Mouse (Mus musculus) retina, postnatal 1 day (tissue): Measurements from ENCODE around the gene Ttc29.
A peak's percentile ranks its signal among the peaks of the same experiment; 100 is the strongest.

ENCODE experiments used
- DNase-seq: peaks from one replicate; pipeline ENCODE4 v3.0.0-alpha.2; 2012

Gene Ttc29

GRCm38 (mm10) chr8:78284805-78285204 is 71.7 kb downstream of the Ttc29 start:
- DNase-seq = no peak

GRCm38 (mm10) chr8:78285366-78285765 is 72.3 kb downstream of the Ttc29 start:
- no peak for DNase-seq

- no peak for DNase-seq
These were observed 76.4 kb downstream of the Ttc29 start for GRCm38 (mm10) chr8:78289374-78289971.

- DNase-seq = no peak
These were observed 77.2 kb downstream of the Ttc29 start for GRCm38 (mm10) chr8:78290274-78290673.

- no peak for DNase-seq
These were observed 82.4 kb downstream of the Ttc29 start for GRCm38 (mm10) chr8:78295494-78295893.

- DNase-seq = no peak
These were observed 90.5 kb downstream of the Ttc29 start for GRCm38 (mm10) chr8:78303579-78303978.

- DNase-seq = peak; percentile 70
These were observed 93.5 kb downstream of the Ttc29 start for GRCm38 (mm10) chr8:78306604-78307003.

- DNase-seq = no peak
These were observed 94.0 kb downstream of the Ttc29 start for GRCm38 (mm10) chr8:78307131-78307530.

GRCm38 (mm10) chr8:78309539-78309938 is 96.4 kb downstream of the Ttc29 start:
- DNase-seq = peak; percentile 75

GRCm38 (mm10) chr8:78315576-78315975 is 102.5 kb downstream of the Ttc29 start:
- peak; percentile 22 for DNase-seq

- no peak for DNase-seq
These were observed 104.6 kb downstream of the Ttc29 start for GRCm38 (mm10) chr8:78317666-78318065.

- DNase-seq = no peak
These were observed 110.3 kb downstream of the Ttc29 start for GRCm38 (mm10) chr8:78323391-78323790.

GRCm38 (mm10) chr8:78340689-78341529 is 127.8 kb downstream of the Ttc29 start:
- DNase-seq = no peak

- peak; percentile 53 for DNase-seq
These were observed 129.1 kb downstream of the Ttc29 start for GRCm38 (mm10) chr8:78342151-78342550.

GRCm38 (mm10) chr8:78344006-78344405 is 130.9 kb downstream of the Ttc29 start:
- no peak for DNase-seq

GRCm38 (mm10) chr8:78345705-78346104 is 132.6 kb downstream of the Ttc29 start:
- no peak for DNase-seq

GRCm38 (mm10) chr8:78346131-78346621 is 133.1 kb downstream of the Ttc29 start:
- peak; percentile 91 for DNase-seq

- peak; percentile 34 for DNase-seq
These were observed 140.8 kb downstream of the Ttc29 start for GRCm38 (mm10) chr8:78353902-78354301.

GRCm38 (mm10) chr8:78354801-78355200 is 141.7 kb downstream of the Ttc29 start:
- no peak for DNase-seq

GRCm38 (mm10) chr8:78390756-78391155 is 177.7 kb downstream of the Ttc29 start:
- no peak for DNase-seq

GRCm38 (mm10) chr8:78419272-78419671 is 206.2 kb downstream of the Ttc29 start:
- peak; percentile 30 for DNase-seq

- DNase-seq = peak; percentile 71
These were observed 207.0 kb downstream of the Ttc29 start for GRCm38 (mm10) chr8:78420101-78420503.

- DNase-seq = no peak
These were observed 210.8 kb downstream of the Ttc29 start for GRCm38 (mm10) chr8:78423937-78424336.

- DNase-seq = peak; percentile 32
These were observed 213.4 kb downstream of the Ttc29 start for GRCm38 (mm10) chr8:78426455-78426854.
